Mouse (Mus musculus) neural tube, embryonic 11.5 days (tissue): ENCODE measurements around the gene Mtmr4. TPM values are rescaled to one million over a fixed set of nuclear protein-coding genes. Genes with fewer than 3 reads are reported as not detected.

Experiments
- ATAC-seq: fragments of 200-750 bp; cut with Nextera tagmentation; 2 replicates; pipeline ENCODE4 v1.8.0; 2017; ENCODE audit warnings: moderate number of reproducible peaks, mild to moderate bottlenecking, moderate TSS enrichment, moderate library complexity; ENCODE audit not compliant: insufficient read depth, low FRiP score, low TSS enrichment
- DNase-seq: peaks from one replicate; pipeline ENCODE4 v3.0.0-alpha.2; 2015; ENCODE audit warnings: low spot score
- H3K27ac ChIP-seq: fragments of 300-500 bp; sonication (generic); 2 replicates; pipeline ENCODE4 v1.5.1; 2014; ENCODE audit warnings: low read depth, mild to moderate bottlenecking, low read length
- H3K27me3 ChIP-seq: fragments of 300-500 bp; sonication (generic); 2 replicates; pipeline ENCODE4 v1.6.1; 2014; ENCODE audit warnings: mild to moderate bottlenecking, low read length, mixed read lengths; ENCODE audit not compliant: control insufficient read depth, insufficient read depth
- H3K36me3 ChIP-seq: fragments of 300-500 bp; sonication (generic); 2 replicates; pipeline ENCODE4 v1.6.1; 2014; ENCODE audit warnings: mild to moderate bottlenecking, low read length, moderate library complexity, mixed read lengths; ENCODE audit not compliant: control insufficient read depth, insufficient read depth
- H3K4me1 ChIP-seq: fragments of 300-500 bp; sonication (generic); 2 replicates; pipeline ENCODE4 v1.6.1; 2014; ENCODE audit warnings: low read length, mixed read lengths; ENCODE audit not compliant: control insufficient read depth, insufficient read depth
- H3K4me2 ChIP-seq: fragments of 300-500 bp; sonication (generic); 2 replicates; pipeline ENCODE4 v1.6.1; 2014; ENCODE audit warnings: low read depth, mild to moderate bottlenecking, moderate library complexity
- H3K4me3 ChIP-seq: fragments of 300-500 bp; sonication (generic); 2 replicates; pipeline ENCODE4 v1.5.1; 2014; ENCODE audit warnings: low read depth, low read length
- H3K9ac ChIP-seq: fragments of 300-500 bp; sonication (generic); 2 replicates; pipeline ENCODE4 v1.6.1; 2014; ENCODE audit warnings: mild to moderate bottlenecking, low read length
- H3K9me3 ChIP-seq: fragments of 300-500 bp; sonication (generic); 2 replicates; pipeline ENCODE4 v1.6.1; 2016; ENCODE audit warnings: low read length; ENCODE audit not compliant: control insufficient read depth
- WGBS: fragments of 180-500 bp; shearing (Covaris S2); extraction: QIAGEN DNeasy Blood & Tissue Kit; methylation state at CpG from one replicate; pipeline ENCODE4 v1.1.7; 2014; 5-methylcytosine and 5-hydroxymethylcytosine counted together
- polyA plus RNA-seq: library from polyadenylated mRNA; unstranded; fragments of >200 nt; fragmentation: Nextera tagmentation; extraction: Ambion mirVana; gene quantifications from 2 replicates; pipeline ENCODE4 v1.2.1, GENCODE M21; 2014

The Mtmr4 gene
- 84.9 and 95.9 TPM in 2 replicates for polyA plus RNA-seq

DNA sequence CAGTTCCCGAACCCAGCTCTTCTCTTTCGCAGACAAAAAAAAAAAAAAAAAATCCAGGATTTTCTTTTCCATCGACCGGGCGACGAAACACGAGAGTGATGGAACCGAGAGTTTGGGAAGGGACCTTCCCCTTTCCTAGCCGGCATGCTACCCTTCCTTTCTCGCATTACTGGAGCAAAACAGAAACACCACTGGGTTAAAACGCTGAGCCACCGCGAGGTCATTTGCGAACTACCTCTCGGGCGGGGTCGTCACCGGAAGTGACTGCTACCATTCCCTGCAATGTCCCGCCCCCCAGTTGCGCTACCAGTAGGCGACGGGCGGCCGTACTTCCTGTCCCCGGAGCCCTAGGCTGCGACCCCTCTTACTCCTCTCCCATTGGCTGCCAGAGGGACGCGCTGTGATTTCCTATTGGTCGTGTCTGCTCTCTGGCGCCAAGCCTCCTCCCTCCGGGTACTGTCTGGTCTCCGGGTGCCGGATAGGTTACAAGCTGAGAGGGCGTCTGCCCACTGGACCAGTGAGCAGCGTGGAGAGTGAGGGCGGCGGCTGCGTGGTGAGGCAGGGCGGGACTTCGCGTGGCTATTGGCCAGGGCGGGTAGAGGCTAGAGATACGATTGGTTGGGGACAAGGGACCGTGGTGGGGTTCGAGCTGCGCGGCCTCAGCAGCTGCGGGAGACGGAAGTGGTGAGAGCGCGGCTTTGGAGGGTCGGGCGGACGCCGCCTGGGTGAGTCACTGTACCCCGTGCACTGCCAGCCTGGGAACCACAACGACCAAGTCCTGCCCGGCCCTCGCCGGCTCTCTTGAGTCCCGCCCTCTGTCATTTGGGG, at the start of gene Mtmr4:
Gene Mtmr4 (plus strand): TSS at position 637 of the 828 bp plus-strand sequence.
- Histone ChIP-seq H3K4me1 (peaks cover 23% of the 10 kb centered on the region), H3K36me3 (no peaks in the 10 kb centered on the region), H3K9ac (peak within 1 kb of the TSS; percentile 86), H3K27me3 (no peaks in the 10 kb centered on the region), H3K9me3 (no peaks in the 10 kb centered on the region), H3K4me2 (peak within 1 kb of the TSS; percentile 86), H3K4me3 (peak within 1 kb of the TSS; percentile 76), H3K27ac (peak within 1 kb of the TSS; percentile 87)
- ATAC-seq (peak; percentile 98), DNase-seq (peak; percentile 98)
- under 1% methylated on average over 61 of the region's 61 CpGs for WGBS

DNA sequence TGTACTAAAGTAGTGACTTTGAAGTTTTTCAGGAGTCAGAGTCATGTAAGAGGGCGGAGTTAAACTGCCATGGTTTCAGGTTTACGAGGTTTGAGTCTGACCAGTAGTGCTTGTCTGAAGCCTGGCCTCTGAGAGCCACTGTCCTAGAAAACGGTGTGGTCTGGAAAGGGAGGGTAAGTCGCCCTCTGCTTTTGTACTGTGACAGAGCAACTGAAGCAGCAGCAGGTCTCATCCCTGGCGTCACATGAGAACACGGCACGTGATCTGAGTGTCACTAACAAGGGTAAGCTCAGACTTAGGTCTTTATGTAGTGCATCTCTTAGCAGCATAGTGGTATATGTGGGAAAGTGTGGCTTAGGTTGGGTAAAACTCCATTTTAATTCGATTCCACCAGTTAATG, 49.7 kb upstream of the Mtmr4 start:
- Histone ChIP-seq H3K36me3 (no peaks in the 10 kb centered on the region), H3K4me1 (no peaks in the 10 kb centered on the region), H3K9ac (no peak overlapping the region), H3K27me3 (no peaks in the 10 kb centered on the region), H3K9me3 (no peaks in the 10 kb centered on the region), H3K27ac (no peak overlapping the region), H3K4me2 (no peak overlapping the region), H3K4me3 (no peak overlapping the region)
- DNase-seq = no peak
- ATAC-seq = no peak
- 44% methylated on average over 8 of the region's 8 CpGs for WGBS

DNA sequence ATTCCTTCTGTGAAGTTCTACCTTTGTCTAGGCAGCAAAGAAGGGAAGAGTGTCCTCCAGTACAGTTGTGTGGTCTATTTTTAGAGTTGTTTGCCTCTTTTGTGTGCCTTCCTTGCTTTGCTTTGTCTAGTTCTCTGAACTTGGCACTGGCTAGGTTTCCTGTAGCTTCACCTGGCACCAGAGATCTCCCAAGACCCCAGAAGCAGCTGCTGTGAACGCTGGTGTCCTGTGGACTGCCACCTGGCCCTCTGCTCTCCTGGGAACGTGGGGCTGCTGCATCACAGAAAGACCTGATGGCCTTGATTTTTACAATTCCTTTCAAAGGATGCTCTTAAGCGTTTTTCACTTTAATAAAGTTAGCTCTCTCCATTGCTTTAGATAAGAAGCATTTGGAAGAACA, 49.1 kb upstream of the Mtmr4 start:
- Histone ChIP-seq H3K36me3 (no peaks in the 10 kb centered on the region), H3K27me3 (no peaks in the 10 kb centered on the region), H3K4me3 (no peak overlapping the region), H3K9me3 (no peaks in the 10 kb centered on the region), H3K4me1 (no peaks in the 10 kb centered on the region), H3K9ac (no peak overlapping the region), H3K4me2 (no peak overlapping the region), H3K27ac (no peak overlapping the region)
- 54% methylated on average over 3 of the region's 3 CpGs for WGBS
- no peak for ATAC-seq
- DNase-seq = no peak

DNA sequence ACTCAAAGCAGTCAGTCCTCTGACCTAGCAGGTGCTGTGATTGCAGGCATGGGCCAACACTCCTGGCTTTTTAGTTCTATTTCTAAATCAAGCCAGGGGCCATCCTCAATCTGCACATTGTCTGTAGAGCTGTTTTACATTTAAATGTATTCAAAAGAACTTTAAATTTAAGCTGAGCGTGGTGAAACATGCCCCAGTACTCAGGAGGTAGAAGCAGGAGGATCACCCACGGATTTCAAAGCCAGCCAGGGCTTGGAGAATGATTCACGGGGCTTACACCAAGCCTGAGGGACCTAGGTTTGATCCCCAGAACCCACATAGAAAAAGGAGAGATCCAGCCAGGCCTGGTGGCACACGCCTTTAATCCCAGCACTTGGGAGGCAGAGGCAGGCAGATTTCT, 38.6 kb upstream of the Mtmr4 start:
- no peaks in the 10 kb centered on the region for H3K4me1 ChIP-seq
- ATAC-seq = no peak
- WGBS = 74% methylated on average over 4 of the region's 4 CpGs
- no peaks in the 10 kb centered on the region for H3K36me3 ChIP-seq
- no peak for DNase-seq
- no peaks in the 10 kb centered on the region for H3K9me3 ChIP-seq
- H3K9ac ChIP-seq = no peak overlapping the region
- H3K27ac ChIP-seq = no peak overlapping the region
- H3K27me3 ChIP-seq = no peaks in the 10 kb centered on the region
- H3K4me2 ChIP-seq = no peak overlapping the region
- H3K4me3 ChIP-seq = no peak overlapping the region

- Histone ChIP-seq H3K4me1 (no peaks in the 10 kb centered on the region), H3K9me3 (no peaks in the 10 kb centered on the region), H3K36me3 (no peaks in the 10 kb centered on the region), H3K9ac (no peak overlapping the region), H3K4me3 (no peak overlapping the region), H3K27ac (no peak overlapping the region), H3K4me2 (no peak overlapping the region), H3K27me3 (no peaks in the 10 kb centered on the region)
- ATAC-seq (no peak), DNase-seq (no peak)
- WGBS = 83% methylated on average over 5 of the region's 5 CpGs
Measured at GRCm38 (mm10) chr11:87554386-87554785, 37.6 kb upstream of the Mtmr4 start.

DNA sequence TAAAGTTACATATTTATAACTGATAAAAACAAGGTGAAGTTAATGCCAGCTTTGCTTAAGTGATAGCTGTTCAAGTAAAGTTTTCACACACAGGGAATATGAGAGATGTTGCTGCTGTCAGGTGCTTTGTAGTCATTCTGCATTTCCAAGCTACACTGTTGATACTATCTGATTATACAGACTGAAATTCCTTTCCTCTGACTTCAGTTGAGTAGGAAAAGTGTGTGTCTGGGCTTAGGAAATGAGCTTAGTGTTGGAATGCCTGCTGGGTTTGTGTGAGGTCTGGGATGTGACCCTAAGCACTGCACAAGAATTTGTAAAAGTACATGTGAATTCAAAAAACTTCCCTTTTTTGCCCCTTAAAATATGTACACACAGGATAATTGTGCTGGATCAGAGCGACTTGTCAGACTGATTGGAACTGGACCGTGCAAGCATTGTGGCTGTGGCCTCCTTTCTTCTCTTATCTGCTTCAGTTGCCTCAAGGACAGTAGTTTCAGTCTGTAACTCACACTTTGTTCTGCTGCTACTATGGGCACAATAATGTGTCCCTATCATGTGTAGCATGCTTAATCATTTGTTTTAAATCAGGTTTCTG, 36.8 kb upstream of the Mtmr4 start:
- H3K9me3 ChIP-seq = no peaks in the 10 kb centered on the region
- DNase-seq = no peak
- H3K27ac ChIP-seq = no peak overlapping the region
- H3K9ac ChIP-seq = no peak overlapping the region
- no peaks in the 10 kb centered on the region for H3K4me1 ChIP-seq
- H3K27me3 ChIP-seq = no peaks in the 10 kb centered on the region
- no peak for ATAC-seq
- no peak overlapping the region for H3K4me3 ChIP-seq
- 78% methylated on average over 2 of the region's 2 CpGs for WGBS
- no peaks in the 10 kb centered on the region for H3K36me3 ChIP-seq
- no peak overlapping the region for H3K4me2 ChIP-seq

DNA sequence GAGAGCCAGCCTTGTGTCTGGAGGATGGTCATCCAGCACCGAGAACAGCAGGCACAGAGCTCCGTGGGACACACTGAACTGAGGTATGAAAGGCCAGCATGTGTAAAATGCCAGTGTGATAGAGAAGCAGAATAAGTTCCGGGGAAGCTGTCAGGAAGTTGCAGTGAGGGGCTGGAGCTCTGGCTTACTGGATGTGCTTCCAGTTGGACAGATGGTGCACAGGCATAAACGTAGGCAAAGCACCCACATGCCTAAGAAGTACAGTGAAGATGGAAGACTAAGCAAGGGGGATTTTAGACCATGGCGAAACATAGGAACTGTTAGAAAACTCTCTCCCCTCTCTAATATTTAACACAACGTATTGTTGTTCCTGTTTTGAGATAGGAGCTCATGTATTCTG, 30.8 kb upstream of the Mtmr4 start:
- Histone ChIP-seq H3K4me3 (no peak overlapping the region), H3K4me1 (no peaks in the 10 kb centered on the region), H3K36me3 (no peaks in the 10 kb centered on the region), H3K9me3 (no peaks in the 10 kb centered on the region), H3K27ac (no peak overlapping the region), H3K4me2 (no peak overlapping the region), H3K27me3 (no peaks in the 10 kb centered on the region), H3K9ac (no peak overlapping the region)
- no peak for ATAC-seq
- 81% methylated on average over 6 of the region's 6 CpGs for WGBS
- DNase-seq = no peak

DNA sequence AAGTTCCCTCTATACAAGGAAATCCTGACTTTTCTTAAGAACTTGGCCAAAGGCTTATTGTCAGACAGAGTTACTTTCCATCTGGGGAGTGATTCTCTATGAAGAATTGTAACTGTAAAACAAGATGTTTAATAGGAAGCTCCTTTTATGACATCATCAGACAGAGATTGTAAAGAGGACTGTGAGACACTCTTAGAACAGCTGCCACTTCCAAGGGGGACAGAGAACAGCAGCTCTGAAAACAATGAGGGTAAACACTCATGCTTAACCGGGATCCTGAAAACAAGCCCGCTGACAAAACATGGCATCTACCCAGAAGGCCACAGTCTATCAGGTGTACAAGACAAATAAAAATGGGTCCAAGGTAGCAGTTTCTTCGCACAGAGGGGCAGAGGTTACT, 25.5 kb upstream of the Mtmr4 start, which contains the start of gene Gm11492:
Gene Gm11492 (plus strand): TSS at position 153 of the 400 bp plus-strand sequence.
- Histone ChIP-seq H3K27ac (no peak within 1 kb of the TSS), H3K27me3 (no peaks in the 10 kb centered on the region)
- whole genome bisulfite sequencing = 83% methylated on average over 3 of the region's 3 CpGs

More for the DNA sequence above, 25.5 kb upstream of the Mtmr4 start, which contains the start of gene Gm11492:
- no peak for ATAC-seq
- Histone ChIP-seq H3K4me3 (no peak within 1 kb of the TSS), H3K9me3 (no peaks in the 10 kb centered on the region), H3K9ac (no peak within 1 kb of the TSS), H3K36me3 (no peaks in the 10 kb centered on the region), H3K4me1 (no peaks in the 10 kb centered on the region), H3K4me2 (no peak within 1 kb of the TSS)
- DNase-seq = no peak
